Mouse (Mus musculus): ENCODE measurements around the gene Itga3.

Gene Itga3

GRCm38 (mm10) chr11:95079256-95079875, 2.8 kb upstream of the Itga3 start:
- H3K27me3 ChIP-seq (ENCODE audit: insufficient read depth, low read length), result peaks cover 90% of the 10 kb centered on the region
- no peaks in the 10 kb centered on the region for H3K9me3 ChIP-seq (ENCODE audit: low read length)
- TF ChIP-seq NANOG (IDR thresholded peaks at IDR 0.05; ENCODE audit: borderline replicate concordance, low read length) (no peak), CTCF (conservative IDR thresholded peaks at IDR 0.05; ENCODE audit: low read length) (no peak), POU5F1 (IDR thresholded peaks at IDR 0.05; ENCODE audit: borderline replicate concordance, low read length) (no peak)
- peaks cover 77% of the 10 kb centered on the region for H3K4me1 ChIP-seq (replicated peaks; ENCODE audit: low read depth, low read length)
- no peaks in the 10 kb centered on the region for H3K36me3 ChIP-seq (ENCODE audit: insufficient read depth, low read length)
- H3K4me3 ChIP-seq (replicated peaks; ENCODE audit: low read length), result no peak overlapping the region

- Histone ChIP-seq H3K9me3 (ENCODE audit: low read length) (no peaks in the 10 kb centered on the region), H3K36me3 (ENCODE audit: insufficient read depth, low read length) (no peaks in the 10 kb centered on the region), H3K4me1 (replicated peaks; ENCODE audit: low read depth, low read length) (peaks cover 70% of the 10 kb centered on the region), H3K4me3 (replicated peaks; ENCODE audit: low read length) (no peak overlapping the region), H3K27me3 (ENCODE audit: insufficient read depth, low read length) (peaks cover 95% of the 10 kb centered on the region)
- no peak for TF ChIP-seq POU5F1 (IDR thresholded peaks at IDR 0.05; ENCODE audit: borderline replicate concordance, low read length)
- TF ChIP-seq CTCF (conservative IDR thresholded peaks at IDR 0.05; ENCODE audit: low read length), result no peak
- TF ChIP-seq NANOG (IDR thresholded peaks at IDR 0.05; ENCODE audit: borderline replicate concordance, low read length), result no peak
Observed at GRCm38 (mm10) chr11:95077956-95078355, 1.4 kb upstream of the Itga3 start.

- Histone ChIP-seq H3K9me3 (ENCODE audit: low read length) (no peaks in the 10 kb centered on the region), H3K4me3 (replicated peaks; ENCODE audit: low read length) (peak overlapping the region; percentile 82), H3K36me3 (ENCODE audit: insufficient read depth, low read length) (no peaks in the 10 kb centered on the region), H3K27me3 (ENCODE audit: insufficient read depth, low read length) (peaks cover 94% of the 10 kb centered on the region), H3K4me1 (replicated peaks; ENCODE audit: low read depth, low read length) (peaks cover 83% of the 10 kb centered on the region)
- TF ChIP-seq POU5F1 (IDR thresholded peaks at IDR 0.05; ENCODE audit: borderline replicate concordance, low read length) (no peak), NANOG (IDR thresholded peaks at IDR 0.05; ENCODE audit: borderline replicate concordance, low read length) (no peak), CTCF (conservative IDR thresholded peaks at IDR 0.05; ENCODE audit: low read length) (no peak)
Observed at GRCm38 (mm10) chr11:95076041-95076535, 513 bp downstream of the Itga3 start.

GRCm38 (mm10) chr11:95075197-95076040, 1.2 kb downstream of the Itga3 start:
- no peaks in the 10 kb centered on the region for H3K36me3 ChIP-seq (ENCODE audit: insufficient read depth, low read length)
- H3K4me3 ChIP-seq (replicated peaks; ENCODE audit: low read length), result peak overlapping the region; percentile 82
- peaks cover 85% of the 10 kb centered on the region for H3K4me1 ChIP-seq (replicated peaks; ENCODE audit: low read depth, low read length)
- TF ChIP-seq POU5F1 (IDR thresholded peaks at IDR 0.05; ENCODE audit: borderline replicate concordance, low read length) (no peak), CTCF (conservative IDR thresholded peaks at IDR 0.05; ENCODE audit: low read length) (no peak), NANOG (IDR thresholded peaks at IDR 0.05; ENCODE audit: borderline replicate concordance, low read length) (no peak)
- peaks cover 87% of the 10 kb centered on the region for H3K27me3 ChIP-seq (ENCODE audit: insufficient read depth, low read length)
- no peaks in the 10 kb centered on the region for H3K9me3 ChIP-seq (ENCODE audit: low read length)

GRCm38 (mm10) chr11:95074694-95075093, 1.9 kb downstream of the Itga3 start:
- H3K36me3 ChIP-seq (ENCODE audit: insufficient read depth, low read length), result no peaks in the 10 kb centered on the region
- 0 out of 2 replicates have a peak overlapping the region, but pooled peaks have one; percentile 82 for H3K4me3 ChIP-seq (replicated peaks; ENCODE audit: low read length)
- H3K27me3 ChIP-seq (ENCODE audit: insufficient read depth, low read length), result peaks cover 80% of the 10 kb centered on the region
- H3K9me3 ChIP-seq (ENCODE audit: low read length), result no peaks in the 10 kb centered on the region
- TF ChIP-seq NANOG (IDR thresholded peaks at IDR 0.05; ENCODE audit: borderline replicate concordance, low read length), result no peak
- no peak for TF ChIP-seq POU5F1 (IDR thresholded peaks at IDR 0.05; ENCODE audit: borderline replicate concordance, low read length)
- no peak for TF ChIP-seq CTCF (conservative IDR thresholded peaks at IDR 0.05; ENCODE audit: low read length)
- peaks cover 85% of the 10 kb centered on the region for H3K4me1 ChIP-seq (replicated peaks; ENCODE audit: low read depth, low read length)

- no peak for TF ChIP-seq CTCF (conservative IDR thresholded peaks at IDR 0.05; ENCODE audit: low read length)
- TF ChIP-seq NANOG (IDR thresholded peaks at IDR 0.05; ENCODE audit: borderline replicate concordance, low read length), result no peak
- TF ChIP-seq POU5F1 (IDR thresholded peaks at IDR 0.05; ENCODE audit: borderline replicate concordance, low read length), result no peak
- Histone ChIP-seq H3K27me3 (ENCODE audit: insufficient read depth, low read length) (peaks cover 72% of the 10 kb centered on the region), H3K4me1 (replicated peaks; ENCODE audit: low read depth, low read length) (peaks cover 85% of the 10 kb centered on the region), H3K9me3 (ENCODE audit: low read length) (no peaks in the 10 kb centered on the region), H3K4me3 (replicated peaks; ENCODE audit: low read length) (no peak overlapping the region), H3K36me3 (ENCODE audit: insufficient read depth, low read length) (no peaks in the 10 kb centered on the region)
Observed at GRCm38 (mm10) chr11:95073835-95074234, 2.8 kb downstream of the Itga3 start.

- Histone ChIP-seq H3K27me3 (ENCODE audit: insufficient read depth, low read length) (peaks cover 62% of the 10 kb centered on the region), H3K4me3 (replicated peaks; ENCODE audit: low read length) (0 out of 2 replicates have a peak overlapping the region, but pooled peaks have one; percentile 17), H3K4me1 (replicated peaks; ENCODE audit: low read depth, low read length) (peaks cover 78% of the 10 kb centered on the region), H3K36me3 (ENCODE audit: insufficient read depth, low read length) (no peaks in the 10 kb centered on the region), H3K9me3 (ENCODE audit: low read length) (no peaks in the 10 kb centered on the region)
- TF ChIP-seq POU5F1 (IDR thresholded peaks at IDR 0.05; ENCODE audit: borderline replicate concordance, low read length) (no peak), NANOG (IDR thresholded peaks at IDR 0.05; ENCODE audit: borderline replicate concordance, low read length) (no peak), CTCF (conservative IDR thresholded peaks at IDR 0.05; ENCODE audit: low read length) (no peak)
Observed at GRCm38 (mm10) chr11:95072804-95073203, 3.8 kb downstream of the Itga3 start.

- Histone ChIP-seq H3K27me3 (ENCODE audit: insufficient read depth, low read length) (peaks cover 56% of the 10 kb centered on the region), H3K9me3 (ENCODE audit: low read length) (no peaks in the 10 kb centered on the region), H3K4me1 (replicated peaks; ENCODE audit: low read depth, low read length) (peaks cover 72% of the 10 kb centered on the region), H3K36me3 (ENCODE audit: insufficient read depth, low read length) (no peaks in the 10 kb centered on the region), H3K4me3 (replicated peaks; ENCODE audit: low read length) (0 out of 2 replicates have a peak overlapping the region, but pooled peaks have one; percentile 17)
- TF ChIP-seq NANOG (IDR thresholded peaks at IDR 0.05; ENCODE audit: borderline replicate concordance, low read length), result no peak
- TF ChIP-seq CTCF (conservative IDR thresholded peaks at IDR 0.05; ENCODE audit: low read length), result no peak
- TF ChIP-seq POU5F1 (IDR thresholded peaks at IDR 0.05; ENCODE audit: borderline replicate concordance, low read length), result no peak
Observed at GRCm38 (mm10) chr11:95072136-95072535, 4.5 kb downstream of the Itga3 start.

Measured in E14TG2a.4 (cell line).